Mouse (Mus musculus): Measurements from ENCODE around the gene Srp14. TPM values are rescaled to one million over a fixed set of nuclear protein-coding genes. Genes with fewer than 3 reads are reported as not detected.
A peak's percentile ranks its signal among the peaks of the same experiment; 100 is the strongest.

Srp14 gene
- polyA plus RNA-seq, 1 experiment: 195 TPM

DNA sequence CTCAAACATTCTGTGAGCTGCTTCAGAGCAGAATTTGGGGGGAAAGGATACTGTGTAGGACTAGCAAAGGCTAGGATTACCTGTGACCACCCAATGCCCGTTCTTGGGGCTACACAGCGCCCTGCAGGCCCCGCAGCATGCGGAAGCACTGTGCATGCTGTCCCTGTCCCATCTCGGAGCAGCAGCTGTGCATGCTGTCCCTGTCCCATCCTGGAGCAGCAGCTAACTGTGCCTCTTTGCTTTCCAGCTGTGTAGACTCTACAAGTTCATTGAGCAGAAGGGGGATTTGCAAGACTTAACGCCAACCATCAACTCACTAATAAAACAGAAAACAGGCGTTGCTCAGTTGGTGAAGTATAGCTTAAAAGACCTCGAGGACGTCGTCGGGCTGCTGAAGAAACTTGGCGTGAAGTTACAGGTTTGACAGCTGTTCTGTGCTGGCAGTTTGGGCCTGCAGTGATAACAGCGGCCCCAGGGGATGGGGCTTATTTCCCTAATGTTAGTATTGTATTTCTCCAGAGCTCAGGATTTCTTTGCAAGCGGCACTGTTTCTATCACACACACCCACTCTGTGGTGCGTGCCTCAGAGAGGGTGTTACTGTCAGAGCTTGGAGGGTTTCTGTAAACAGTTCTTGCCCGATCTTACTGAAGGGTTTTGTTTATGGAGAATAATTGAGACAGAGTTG is 17.9 kb downstream of the Srp14 start:
- no peak for TF ChIP-seq POLR2A (IDR thresholded peaks at IDR 0.05; ENCODE audit: borderline replicate concordance, extremely low read depth, insufficient read depth, insufficient read length, poor library complexity, severe bottlenecking)
- no peak for TF ChIP-seq CTCF (IDR thresholded peaks at IDR 0.05; ENCODE audit: borderline replicate concordance, extremely low read depth, insufficient read depth, insufficient read length)
- DNase-seq (ENCODE audit: low read depth): no peak

DNA sequence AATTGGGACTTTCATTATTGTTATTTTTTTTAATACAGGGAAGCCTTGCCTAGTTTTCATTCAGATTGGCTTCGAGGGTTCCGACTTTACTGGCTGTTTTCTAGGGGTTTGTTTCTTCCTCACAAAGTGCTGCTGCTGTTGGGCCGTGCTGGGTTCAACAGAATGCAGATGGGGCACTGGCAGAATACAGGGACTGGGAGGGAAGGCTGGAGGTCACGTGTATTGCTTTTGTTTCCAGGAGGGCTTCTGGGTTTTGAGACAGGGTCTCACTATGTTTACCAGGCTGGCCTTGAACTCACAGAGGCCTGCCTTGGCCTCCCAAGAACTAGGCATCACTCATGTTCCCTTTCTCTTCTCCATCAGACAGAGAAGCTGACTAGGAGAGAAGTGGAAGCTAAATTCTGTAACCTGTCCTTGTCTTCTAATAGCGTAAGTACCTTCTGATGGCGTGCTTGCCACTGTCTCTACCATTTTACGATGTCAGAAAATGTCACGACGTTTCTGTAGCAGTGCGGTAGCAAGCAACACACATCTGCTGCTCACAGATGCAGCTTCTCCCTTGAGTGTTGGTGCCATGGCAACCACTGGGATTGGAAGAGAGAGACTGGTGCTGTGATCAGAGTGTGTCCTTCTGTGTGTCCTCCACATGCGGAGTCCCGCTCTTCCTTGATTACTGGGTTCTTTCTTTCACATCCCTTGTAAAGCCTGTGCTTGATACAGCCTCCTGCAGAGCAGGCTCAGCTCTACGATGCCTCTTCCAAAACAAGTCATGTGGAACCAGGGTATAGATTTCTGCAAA is 21.8 kb downstream of the Srp14 start:
- TF ChIP-seq CTCF (IDR thresholded peaks at IDR 0.05; ENCODE audit: borderline replicate concordance, extremely low read depth, insufficient read depth, insufficient read length) (no peak), POLR2A (IDR thresholded peaks at IDR 0.05; ENCODE audit: borderline replicate concordance, extremely low read depth, insufficient read depth, insufficient read length, poor library complexity, severe bottlenecking) (no peak)
- peak; percentile 90 for DNase-seq (ENCODE audit: low read depth)

- TF ChIP-seq CTCF (IDR thresholded peaks at IDR 0.05; ENCODE audit: borderline replicate concordance, extremely low read depth, insufficient read depth, insufficient read length) (no peak), POLR2A (IDR thresholded peaks at IDR 0.05; ENCODE audit: borderline replicate concordance, extremely low read depth, insufficient read depth, insufficient read length, poor library complexity, severe bottlenecking) (no peak)
- no peak for DNase-seq (ENCODE audit: low read depth)
Measured at GRCm38 (mm10) chr2:118457029-118457428, 22.5 kb downstream of the Srp14 start.

DNA sequence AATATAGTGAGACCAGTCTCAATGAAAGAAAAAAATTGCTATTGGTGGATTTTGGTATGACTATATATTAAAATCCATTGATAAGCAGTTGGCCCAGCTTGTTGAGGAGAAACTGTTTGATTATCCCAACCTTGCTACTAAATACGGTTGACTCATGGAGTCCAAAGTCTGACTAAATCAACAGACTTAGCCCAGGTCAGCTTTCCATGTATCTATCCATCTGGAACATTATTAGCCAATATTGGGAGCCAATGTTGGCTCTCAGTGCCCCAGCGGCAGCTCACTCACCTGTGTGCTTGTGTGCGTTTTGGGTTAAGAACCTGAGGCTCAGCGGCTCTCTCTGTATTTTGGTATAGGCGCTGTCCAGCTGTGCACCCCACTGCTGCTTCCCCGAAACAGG is 28.5 kb downstream of the Srp14 start:
- no peak for DNase-seq (ENCODE audit: low read depth)
- TF ChIP-seq POLR2A (IDR thresholded peaks at IDR 0.05; ENCODE audit: borderline replicate concordance, extremely low read depth, insufficient read depth, insufficient read length, poor library complexity, severe bottlenecking) (no peak), CTCF (IDR thresholded peaks at IDR 0.05; ENCODE audit: borderline replicate concordance, extremely low read depth, insufficient read depth, insufficient read length) (no peak)

- no peak for DNase-seq (ENCODE audit: low read depth)
- TF ChIP-seq CTCF (IDR thresholded peaks at IDR 0.05; ENCODE audit: borderline replicate concordance, extremely low read depth, insufficient read depth, insufficient read length) (no peak), POLR2A (IDR thresholded peaks at IDR 0.05; ENCODE audit: borderline replicate concordance, extremely low read depth, insufficient read depth, insufficient read length, poor library complexity, severe bottlenecking) (no peak)
Measured at GRCm38 (mm10) chr2:118448181-118448580, 31.3 kb downstream of the Srp14 start.

DNA sequence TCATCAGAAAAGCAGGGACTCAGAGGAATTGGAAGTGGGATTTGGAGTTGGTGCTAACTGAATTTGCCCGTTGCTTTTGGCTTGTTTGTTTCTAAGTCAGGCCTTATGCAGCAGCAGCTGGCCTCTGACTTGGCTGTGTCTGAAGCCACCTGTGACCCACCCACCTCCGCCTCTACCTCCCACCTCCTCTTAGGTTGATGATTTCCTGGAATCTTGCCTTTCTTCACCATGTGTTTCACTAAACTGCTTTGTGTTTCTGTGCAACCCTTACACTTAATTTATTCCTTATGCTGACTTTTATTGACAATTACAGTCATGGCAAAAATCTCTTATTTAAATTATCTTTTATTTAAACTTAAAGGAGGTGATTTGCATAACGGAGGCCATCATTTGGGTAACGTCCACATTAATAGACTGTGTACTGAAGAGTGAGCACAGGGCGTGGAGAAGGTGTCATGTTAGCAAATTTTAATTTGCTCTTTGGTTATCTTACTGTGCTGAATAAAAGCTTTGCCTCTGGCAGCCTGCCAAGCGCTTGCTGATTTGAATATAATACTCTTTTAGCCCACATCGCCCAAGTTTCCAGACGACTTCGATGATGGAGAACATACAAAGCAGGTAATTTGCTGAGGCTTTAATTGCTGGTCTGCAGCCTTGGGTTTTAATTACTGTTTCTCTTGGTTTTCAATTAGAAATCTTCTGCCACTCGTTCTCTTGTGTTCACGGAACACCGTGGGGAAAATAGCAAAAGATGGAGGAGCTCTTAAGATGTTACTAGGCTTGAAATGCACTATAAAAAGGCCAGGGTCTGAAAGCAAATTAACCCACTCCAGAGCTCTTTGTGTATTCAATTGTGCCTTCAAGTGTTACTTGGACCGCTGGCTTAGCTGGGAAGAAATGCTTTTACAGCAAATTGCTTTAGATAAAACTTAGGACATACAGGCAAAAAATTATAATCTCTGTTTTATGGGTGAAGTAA is 33.5 kb downstream of the Srp14 start:
- peak; percentile 91 for DNase-seq (ENCODE audit: low read depth)
- no peak for TF ChIP-seq POLR2A (IDR thresholded peaks at IDR 0.05; ENCODE audit: borderline replicate concordance, extremely low read depth, insufficient read depth, insufficient read length, poor library complexity, severe bottlenecking)

DNA sequence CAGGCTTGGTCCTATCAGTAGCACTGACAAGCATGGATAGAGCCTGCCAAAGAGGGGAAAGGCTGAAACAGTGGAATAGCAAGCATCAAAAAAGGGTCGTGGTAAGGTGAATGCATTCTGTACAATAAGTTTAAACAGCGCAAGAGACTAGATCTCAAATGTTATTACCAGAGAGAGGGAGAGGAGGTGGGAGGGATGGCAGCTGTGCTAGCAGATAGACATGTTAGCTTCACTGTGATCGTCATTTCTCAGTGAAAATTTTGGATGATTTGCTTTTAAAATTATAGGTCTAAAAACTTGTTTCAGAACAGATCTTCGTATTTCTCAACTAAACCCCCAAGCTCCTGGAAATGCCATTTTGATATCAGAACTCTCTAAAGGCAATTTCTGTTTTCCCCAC is 36.8 kb downstream of the Srp14 start:
- TF ChIP-seq CTCF (IDR thresholded peaks at IDR 0.05; ENCODE audit: borderline replicate concordance, extremely low read depth, insufficient read depth, insufficient read length) (no peak), POLR2A (IDR thresholded peaks at IDR 0.05; ENCODE audit: borderline replicate concordance, extremely low read depth, insufficient read depth, insufficient read length, poor library complexity, severe bottlenecking) (no peak)

DNA sequence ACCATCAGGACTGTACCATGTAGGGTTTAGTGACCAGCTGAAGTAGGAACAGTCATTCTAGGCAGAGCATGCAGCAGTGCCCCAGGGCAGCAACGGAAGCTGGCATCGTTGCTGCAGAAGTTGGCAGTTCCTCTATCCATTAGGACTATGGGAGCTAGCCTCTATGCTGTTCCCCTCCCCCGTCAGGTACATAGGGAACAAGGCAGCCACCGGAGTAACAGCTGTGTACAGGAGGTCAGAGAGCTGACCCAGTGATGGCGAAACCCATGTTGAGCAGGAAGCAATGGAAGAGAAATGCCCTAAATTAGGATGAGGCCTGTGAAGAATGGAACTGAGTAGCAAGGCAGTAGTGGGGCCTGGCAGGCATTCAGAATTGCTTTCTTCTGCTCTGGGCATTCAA is 37.3 kb downstream of the Srp14 start:
- DNase-seq (ENCODE audit: low read depth): no peak
- no peak for TF ChIP-seq CTCF (IDR thresholded peaks at IDR 0.05; ENCODE audit: borderline replicate concordance, extremely low read depth, insufficient read depth, insufficient read length)
- no peak for TF ChIP-seq POLR2A (IDR thresholded peaks at IDR 0.05; ENCODE audit: borderline replicate concordance, extremely low read depth, insufficient read depth, insufficient read length, poor library complexity, severe bottlenecking)

More for the DNA sequence above, 36.8 kb downstream of the Srp14 start:
- no peak for DNase-seq (ENCODE audit: low read depth)

GRCm38 (mm10) chr2:118431589-118431988 is 47.9 kb downstream of the Srp14 start:
- peak; percentile 51 for DNase-seq (ENCODE audit: low read depth)
- peak; percentile 59; the same call in 1 of the 2 replicates for TF ChIP-seq CTCF (IDR thresholded peaks at IDR 0.05; ENCODE audit: borderline replicate concordance, extremely low read depth, insufficient read depth, insufficient read length)
- no peak for TF ChIP-seq POLR2A (IDR thresholded peaks at IDR 0.05; ENCODE audit: borderline replicate concordance, extremely low read depth, insufficient read depth, insufficient read length, poor library complexity, severe bottlenecking)

- DNase-seq (ENCODE audit: low read depth): no peak
Measured at GRCm38 (mm10) chr2:118430630-118431029, 48.9 kb downstream of the Srp14 start.

GRCm38 (mm10) chr2:118429297-118429696 is 50.2 kb downstream of the Srp14 start:
- TF ChIP-seq POLR2A (IDR thresholded peaks at IDR 0.05; ENCODE audit: borderline replicate concordance, extremely low read depth, insufficient read depth, insufficient read length, poor library complexity, severe bottlenecking) (no peak), CTCF (IDR thresholded peaks at IDR 0.05; ENCODE audit: borderline replicate concordance, extremely low read depth, insufficient read depth, insufficient read length) (no peak)
- DNase-seq (ENCODE audit: low read depth): no peak

More at GRCm38 (mm10) chr2:118430630-118431029, 48.9 kb downstream of the Srp14 start:
- TF ChIP-seq POLR2A (IDR thresholded peaks at IDR 0.05; ENCODE audit: borderline replicate concordance, extremely low read depth, insufficient read depth, insufficient read length, poor library complexity, severe bottlenecking) (no peak), CTCF (IDR thresholded peaks at IDR 0.05; ENCODE audit: borderline replicate concordance, extremely low read depth, insufficient read depth, insufficient read length) (no peak)
